Mouse (Mus musculus) heart, postnatal 4 days (tissue): Measurements from ENCODE around the gene Tuba8. TPM values are rescaled to one million over a fixed set of nuclear protein-coding genes. Genes with fewer than 3 reads are reported as not detected.

Source experiments
- DNase-seq: peaks from one replicate; pipeline ENCODE4 v3.0.0; 2021
- total RNA-seq, 2 experiments: library from RNA; stranded (reverse); gene quantifications; 2 replicates each; pipeline ENCODE4 v1.2.3; 2021

The Tuba8 gene
- total RNA-seq: 10 to 100 TPM; 20.9 to 27.5 TPM

DNA sequence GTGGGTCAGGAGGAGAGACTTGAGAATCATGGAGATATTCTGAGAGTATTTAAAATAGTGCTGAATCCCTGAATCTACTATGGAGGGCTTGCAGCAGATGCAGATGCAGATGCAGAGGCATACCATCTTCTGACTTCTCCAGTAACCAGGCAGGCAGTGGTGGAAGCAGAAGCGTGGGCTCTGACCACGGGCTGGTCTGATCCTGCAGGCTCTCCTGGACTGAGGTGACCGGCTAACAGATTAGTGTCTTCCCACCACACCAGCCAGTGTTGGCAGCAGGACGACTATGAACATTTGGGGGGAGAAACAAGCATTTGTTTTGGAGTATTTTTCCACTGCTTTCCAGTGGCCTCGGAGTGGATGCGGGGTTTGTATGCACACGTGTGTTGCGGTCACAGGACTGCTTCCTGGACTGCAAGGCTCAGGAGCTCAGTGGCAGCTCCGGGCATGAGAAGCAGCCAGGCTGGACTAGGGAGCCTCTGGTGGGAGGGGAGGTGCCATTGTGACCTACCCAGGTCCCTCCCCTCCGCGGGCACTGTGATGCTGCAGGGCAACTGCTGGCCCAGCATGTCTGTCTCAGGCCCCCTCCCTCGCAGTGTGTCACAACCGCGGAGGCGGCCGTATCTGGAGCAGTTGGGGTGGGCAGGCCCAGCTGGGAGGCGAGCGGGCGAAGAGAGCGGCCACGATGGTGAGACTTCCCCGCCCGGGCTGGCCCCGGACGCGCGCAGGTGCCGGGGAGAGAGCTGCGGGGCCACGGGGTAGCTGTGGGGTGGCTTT lies at the start of gene Tuba8:
Tuba8 (plus strand) TSS at position 548 of the 777 bp plus-strand sequence.
- DNase-seq: peak; percentile 67

DNA sequence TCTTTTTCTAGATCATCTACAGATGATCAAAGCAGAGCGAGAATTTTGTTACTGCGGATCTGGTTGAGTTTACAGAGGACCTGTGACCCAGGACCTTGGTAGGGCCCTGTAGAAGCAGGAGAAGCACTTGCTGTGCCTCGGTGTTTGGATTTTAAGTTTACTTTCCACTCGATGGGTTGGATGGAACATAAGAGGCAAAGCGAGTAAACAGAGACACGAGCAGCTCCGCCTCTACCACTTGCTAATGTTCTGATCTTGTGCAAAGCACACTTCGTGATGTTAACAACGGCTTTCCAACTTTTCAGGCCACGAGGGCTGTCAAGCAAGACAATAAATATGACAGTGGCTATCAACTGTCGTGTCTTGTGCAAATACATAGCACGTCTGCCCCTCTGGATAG lies 47.9 kb upstream of the Tuba8 start:
- DNase-seq: no peak

GRCm38 (mm10) chr6:121166098-121166552 lies 44.4 kb upstream of the Tuba8 start:
- DNase-seq: no peak

- DNase-seq: no peak
These were observed 43.0 kb upstream of the Tuba8 start for GRCm38 (mm10) chr6:121167381-121167975.

GRCm38 (mm10) chr6:121171102-121171501 lies 39.4 kb upstream of the Tuba8 start:
- DNase-seq: peak; percentile 88

DNA sequence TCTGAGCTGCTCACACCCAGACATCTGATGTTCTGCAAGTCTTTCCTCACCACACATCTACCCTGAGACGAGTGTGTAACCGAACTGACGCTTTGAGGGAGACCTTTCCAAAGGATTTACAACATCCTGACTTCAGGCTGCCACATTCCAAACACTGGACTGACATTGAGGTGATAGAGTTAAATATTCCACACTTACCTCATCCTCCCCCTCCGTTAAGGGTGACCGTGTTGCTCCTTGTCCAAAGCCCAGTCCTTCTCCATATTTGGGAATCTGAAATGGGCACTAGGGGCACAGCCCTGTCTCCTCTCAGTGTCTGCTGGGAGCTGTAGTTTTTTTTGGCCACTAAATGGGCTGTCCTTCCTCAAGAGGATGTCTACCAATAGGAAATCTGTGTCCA lies 37.0 kb upstream of the Tuba8 start:
- DNase-seq: peak; percentile 52

DNA sequence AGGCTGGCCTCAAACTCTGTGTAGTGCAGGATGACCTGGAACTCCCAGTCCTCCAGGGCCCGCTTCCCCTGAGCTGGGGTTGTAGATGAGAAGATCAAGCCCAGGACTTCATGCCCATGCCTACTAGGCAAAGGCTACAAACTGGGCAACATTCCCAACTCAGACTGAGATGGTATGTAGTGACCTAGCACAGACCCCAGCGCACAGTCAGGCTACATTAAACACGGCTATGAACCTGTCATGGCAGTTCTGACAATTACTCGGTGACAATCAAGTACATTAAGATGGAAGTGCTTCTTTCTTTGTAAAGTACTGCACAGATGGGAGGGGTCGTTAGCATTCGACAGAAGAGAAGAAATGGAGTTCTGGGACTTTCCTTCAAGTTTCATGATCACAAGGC lies 35.7 kb upstream of the Tuba8 start:
- DNase-seq: no peak

DNA sequence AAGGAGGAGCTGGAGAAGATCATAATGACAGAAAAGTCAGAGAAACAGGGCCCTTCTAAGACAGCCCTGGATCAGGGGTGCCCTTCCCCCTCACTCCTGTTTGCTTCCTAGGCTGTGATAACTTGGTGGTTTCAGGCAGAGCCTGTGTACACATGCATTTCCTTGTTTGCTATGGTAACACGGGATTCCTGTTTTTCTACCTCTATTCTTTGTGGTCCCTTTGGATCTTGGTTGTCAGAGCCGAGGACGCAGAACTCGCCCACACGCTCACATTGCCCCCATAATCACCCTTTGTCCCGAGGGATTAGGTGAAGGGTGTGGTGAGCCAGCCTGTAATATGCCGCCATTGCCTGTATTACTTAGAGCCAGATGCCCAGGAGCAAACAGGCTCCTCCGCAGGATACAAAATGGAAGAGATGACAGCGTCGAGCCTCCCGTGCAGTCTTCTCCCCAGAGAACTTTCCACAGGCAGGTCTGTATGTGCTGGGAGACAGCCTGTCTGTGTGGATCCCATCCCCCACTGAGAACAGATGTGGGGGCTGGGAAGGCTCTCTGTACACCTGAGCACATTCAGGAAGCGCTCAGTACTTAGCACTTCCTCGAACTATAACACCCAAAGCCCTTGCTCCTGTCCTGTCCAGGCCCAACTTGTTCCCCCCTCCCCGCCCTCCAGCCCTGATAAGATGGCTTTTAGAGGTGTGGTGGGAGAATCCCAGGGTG lies 34.3 kb upstream of the Tuba8 start:
- DNase-seq: no peak

GRCm38 (mm10) chr6:121176731-121177098 lies 33.8 kb upstream of the Tuba8 start:
- no peak for DNase-seq

GRCm38 (mm10) chr6:121177118-121177708 lies 33.3 kb upstream of the Tuba8 start:
- DNase-seq: no peak

DNA sequence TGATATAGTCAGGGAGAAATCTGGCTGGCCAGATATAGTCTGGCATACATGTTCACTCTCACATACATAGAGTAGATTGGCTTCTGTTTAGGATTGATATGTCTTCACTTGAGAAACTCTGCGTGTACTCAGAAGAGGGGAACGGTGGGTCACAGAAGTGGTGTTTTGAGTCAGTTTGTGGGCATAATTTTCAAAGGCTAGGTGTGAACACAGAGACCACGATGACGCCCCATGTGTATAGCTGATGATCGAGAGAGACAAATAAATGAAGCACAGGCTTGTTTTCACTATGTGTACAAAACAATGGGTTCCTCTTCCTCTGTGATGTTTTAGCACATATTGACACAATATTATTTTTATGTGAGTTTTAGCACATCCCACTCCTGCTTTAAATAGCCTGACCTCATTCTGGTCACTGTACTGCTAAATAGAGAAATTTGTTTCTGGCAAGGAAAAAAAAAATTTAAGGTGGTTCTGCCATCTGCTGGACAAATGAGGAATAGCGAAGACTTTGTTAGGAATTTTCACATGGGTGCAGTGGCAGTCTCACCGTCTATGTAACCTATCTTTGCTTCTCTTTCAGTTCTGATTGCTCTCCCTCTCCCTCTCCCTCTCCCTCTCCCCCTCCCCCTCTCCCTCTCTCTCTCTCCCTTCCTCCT lies 31.7 kb upstream of the Tuba8 start:
- DNase-seq: peak; percentile 77

DNA sequence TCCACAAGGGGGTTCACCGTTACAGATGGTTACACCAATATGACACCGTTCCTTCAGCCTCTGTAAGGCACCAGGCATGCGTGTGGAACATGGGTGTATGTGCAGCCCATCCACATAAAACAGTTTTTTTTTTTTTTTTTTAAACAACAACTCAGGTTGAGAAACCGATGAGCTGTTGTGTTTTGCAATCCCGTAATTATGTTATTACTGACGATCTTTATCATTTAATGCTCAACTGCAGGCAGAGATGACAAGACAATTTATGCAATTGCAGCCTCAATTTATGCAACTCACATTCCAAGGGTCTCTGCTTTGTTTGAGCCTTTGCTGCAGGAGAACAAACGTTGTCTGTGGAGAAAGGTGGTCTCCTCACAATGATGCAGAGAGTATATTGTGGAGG lies 30.6 kb upstream of the Tuba8 start:
- DNase-seq: no peak

DNA sequence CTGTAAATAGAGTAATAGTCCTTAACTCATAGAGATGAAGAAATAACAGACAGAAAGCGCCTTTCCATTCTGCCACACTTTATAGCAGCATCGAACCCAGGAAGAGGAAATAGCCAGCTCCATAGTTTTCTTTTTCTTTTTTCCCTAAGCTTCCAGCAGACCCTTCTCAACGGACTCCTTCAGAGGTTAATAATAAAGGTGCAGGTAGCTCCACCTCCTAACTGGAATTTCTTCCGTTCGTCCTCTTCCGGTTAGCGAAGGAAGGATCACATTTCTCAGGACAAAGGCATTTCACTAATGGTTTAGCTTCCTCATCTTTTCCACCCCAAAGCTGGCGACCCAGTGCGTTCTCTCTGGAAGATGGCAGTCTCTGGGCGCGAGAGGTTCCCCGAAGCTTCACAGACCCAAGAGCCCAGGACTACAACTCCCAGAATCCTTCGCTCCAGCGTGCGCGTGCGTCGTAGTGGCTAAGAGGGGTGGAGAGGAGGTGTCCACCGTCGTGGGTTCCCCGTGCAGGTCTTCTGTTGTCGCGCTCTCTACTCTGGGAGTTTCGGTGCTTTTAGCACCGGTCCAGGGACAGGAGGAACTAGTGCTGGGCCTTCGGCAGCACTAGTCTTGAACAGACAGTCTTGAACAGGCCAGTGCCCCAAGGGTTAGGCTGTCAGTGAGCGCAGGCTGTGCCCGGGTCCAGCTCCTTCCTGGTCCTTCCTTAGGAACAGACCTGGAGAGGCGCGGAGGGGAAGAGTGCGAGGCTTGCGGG lies 26.9 kb upstream of the Tuba8 start, which contains the start of gene Pex26:
Pex26 (plus strand) TSS at position 254 of the 760 bp plus-strand sequence.
- peak; percentile 92 for DNase-seq

DNA sequence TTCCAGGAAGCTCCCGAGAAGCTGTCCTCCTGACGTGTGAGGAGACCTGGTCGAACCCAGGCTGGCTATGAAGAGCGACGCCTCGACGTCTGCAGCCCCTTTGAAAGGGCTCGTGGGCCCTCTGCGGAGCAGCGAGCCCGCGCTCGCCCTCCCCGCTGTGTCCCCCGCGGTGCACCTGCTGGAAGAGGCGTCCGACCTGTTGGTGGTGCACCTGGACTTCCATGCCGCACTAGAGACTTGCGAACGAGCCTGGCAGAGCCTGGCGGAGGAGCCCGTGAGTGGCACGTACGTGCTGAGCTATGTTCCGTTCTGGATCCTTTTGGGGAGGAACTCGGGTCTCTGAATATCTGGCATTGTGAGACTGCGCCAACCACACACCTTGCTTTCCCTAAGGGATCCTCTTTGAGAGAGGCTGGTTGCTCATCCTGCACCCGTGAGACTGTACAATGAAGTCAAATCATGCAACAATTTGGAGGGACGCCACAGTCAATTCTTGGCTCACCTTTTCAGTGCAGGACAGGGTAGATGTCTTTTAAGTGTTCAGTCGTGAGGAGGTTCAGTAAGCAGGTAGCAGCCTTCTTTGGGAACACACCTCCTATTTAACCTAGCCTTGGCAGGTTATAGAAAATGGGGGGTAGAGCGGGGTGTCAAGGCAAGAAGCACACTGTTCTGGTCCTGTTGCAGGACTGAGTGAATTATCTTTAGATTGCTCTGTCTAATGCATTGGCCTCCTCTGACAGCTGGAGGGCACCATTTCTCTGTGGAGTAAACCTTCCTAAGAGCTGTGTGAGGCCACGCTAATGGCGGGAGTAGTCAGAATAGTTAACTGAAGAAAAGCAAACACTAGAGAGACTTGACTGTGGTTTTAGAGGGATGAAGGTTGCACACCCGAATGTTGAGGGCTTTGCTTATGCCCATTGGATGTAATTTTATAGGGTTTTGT lies 26.0 kb upstream of the Tuba8 start:
- DNase-seq: peak; percentile 68

DNA sequence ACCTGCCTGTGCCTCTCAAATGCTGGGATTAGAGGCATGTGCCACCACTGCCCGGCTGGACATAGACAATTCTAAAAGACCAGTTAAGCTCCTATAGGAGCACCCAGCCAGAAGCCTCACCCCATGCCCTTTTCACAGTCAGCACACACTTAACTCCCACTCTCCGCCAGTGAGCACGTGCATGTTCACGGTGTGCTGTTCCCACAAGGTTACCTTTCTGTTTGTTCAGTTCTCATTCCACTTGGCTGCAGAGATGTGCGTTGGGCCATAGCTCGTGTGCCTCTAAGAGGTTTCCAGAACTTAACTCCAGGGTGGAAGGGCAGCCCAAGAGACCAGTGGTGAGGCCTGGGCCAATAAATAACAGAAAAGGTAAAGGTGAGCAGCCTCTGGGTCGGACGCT lies 25.3 kb upstream of the Tuba8 start:
- no peak for DNase-seq

DNA sequence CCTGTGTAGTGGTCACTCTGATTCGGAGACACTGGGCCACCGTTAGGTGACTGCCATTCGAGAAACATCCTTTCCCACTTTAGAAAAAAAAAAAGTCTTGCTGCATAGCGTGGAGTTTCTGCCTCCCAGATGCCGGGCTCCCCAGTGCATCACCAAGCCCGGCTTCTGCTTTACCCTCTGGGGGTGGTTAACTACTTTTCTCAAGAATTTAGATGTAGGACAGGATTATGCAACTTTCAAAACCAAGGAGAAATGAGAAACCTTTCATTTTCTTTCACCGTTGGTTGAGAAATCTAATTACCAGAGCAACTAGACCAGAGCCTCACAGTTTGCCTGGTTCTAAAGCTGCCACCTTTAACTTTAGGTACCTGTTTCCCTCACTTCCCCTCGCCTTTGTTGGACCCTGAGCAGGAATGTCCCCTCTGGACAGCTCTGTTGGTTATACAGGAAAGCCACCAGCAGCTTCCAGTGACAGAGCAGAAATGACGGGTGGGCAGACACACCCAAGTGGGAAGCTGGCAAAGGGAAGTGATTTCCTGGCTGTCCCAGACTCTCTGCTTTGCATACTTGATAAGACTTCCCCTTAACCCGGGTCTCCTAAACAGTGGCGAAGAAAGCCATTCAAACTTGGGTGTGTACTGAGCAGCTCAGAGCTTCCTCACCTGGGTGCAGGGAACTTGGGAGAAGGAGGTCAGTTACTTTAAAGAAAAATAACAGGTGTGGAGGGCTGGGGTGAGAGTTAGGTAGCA lies 19.1 kb upstream of the Tuba8 start:
- no peak for DNase-seq

DNA sequence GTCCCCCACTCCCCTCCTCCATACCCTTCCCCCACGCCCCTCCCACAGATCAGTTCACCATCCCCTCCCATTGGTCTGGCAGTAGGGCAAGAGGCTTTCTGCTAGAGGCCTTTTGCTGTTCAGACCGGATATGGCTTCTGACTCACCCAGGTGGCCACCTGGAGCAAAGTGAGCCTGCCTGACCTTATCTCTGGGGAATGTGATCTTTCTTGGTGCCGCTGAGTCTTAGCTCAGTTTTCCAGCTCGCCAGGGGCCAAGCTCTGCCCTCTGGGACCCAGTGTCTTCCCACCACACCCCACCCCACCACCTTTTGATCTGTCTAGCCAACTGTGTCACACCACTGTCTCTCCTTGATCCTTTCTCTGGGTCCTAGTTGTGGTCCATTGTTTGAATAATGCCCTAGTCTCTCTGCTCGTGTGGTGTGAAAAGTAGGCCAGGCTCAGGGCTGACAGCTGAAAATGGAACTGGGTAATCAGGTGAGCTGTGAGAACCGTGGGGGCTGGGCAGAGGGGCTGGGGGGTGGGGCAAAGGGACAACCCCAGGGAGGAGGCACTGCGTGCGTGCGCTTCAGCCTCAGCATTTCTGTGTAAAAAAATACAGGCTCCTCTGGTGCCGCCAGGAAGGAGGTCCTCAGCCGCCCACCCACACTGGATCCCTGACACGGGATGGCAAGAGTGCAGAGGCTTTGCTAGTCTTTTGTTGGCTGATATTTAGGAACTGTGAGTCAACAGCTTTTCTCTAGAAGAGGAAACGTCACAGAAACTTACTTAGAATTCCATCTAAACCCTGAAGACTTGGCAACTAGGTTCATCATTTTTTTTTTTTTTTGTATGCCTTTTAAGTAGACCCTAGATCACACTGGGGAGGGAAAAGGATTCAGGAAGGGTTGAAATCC lies 16.2 kb upstream of the Tuba8 start:
- DNase-seq: no peak

DNA sequence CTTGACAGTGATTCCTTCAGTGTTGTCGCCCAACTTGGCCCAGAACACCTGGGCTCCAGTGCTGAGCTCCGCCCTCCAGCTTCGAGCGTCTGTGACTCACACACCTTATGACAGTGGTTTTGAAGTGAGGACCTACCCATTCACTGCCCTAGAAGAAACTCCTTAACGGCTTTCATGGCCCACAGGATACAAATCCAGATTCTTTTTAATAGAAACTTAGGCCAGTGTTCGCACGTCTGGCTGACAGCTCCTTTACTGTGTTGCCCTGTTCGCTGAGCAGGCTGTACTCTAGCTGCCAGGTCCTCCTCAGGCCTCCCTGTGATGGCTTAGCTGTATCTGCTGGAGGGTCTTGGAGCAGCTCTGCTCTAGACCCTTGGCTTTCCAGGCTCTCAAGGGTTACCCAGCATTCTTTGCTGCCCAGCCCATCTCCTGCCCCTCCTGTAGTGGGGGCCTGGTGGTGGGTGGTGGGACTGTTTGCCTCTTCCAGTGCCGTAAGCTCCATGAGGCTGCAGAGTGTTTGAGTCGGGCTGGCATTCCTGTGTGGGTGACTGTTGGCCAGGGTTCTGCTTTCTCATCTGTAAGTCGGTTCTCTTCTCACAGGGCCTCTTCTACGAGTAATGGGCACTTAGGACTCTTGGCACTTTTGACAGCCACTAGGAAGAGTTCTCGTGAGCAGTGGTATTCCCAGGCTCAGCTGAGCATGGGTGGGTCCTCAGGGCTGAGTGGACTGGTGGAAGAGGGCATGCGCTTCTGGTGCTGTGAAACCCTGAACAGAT lies 15.4 kb upstream of the Tuba8 start:
- DNase-seq: no peak
